Mouse (Mus musculus) bone marrow macrophage, adult 2 months (primary cell): ENCODE measurements around the gene Kdm2b. TPM values are rescaled to one million over a fixed set of nuclear protein-coding genes. Genes with fewer than 3 reads are reported as not detected.

Source experiments
- H3K27ac ChIP-seq: 2 replicates; pipeline ENCODE4 v1.5.1; 2012; ENCODE audit warnings: low read depth, low read length; ENCODE audit not compliant: insufficient read depth
- H3K4me1 ChIP-seq: 2 replicates; pipeline ENCODE4 v1.6.1; 2012; ENCODE audit warnings: low read length; ENCODE audit not compliant: control insufficient read depth, insufficient read depth
- H3K4me3 ChIP-seq: 2 replicates; pipeline ENCODE4 v1.5.1; 2012; ENCODE audit warnings: mild to moderate bottlenecking, low read length, moderate library complexity; ENCODE audit not compliant: insufficient read depth
- CTCF ChIP-seq: IDR thresholded peaks from 2 replicates; pipeline ENCODE4 v1.5.1; 2012; ENCODE audit warnings: low read depth, mild to moderate bottlenecking, low read length, moderate library complexity
- POLR2A ChIP-seq: IDR thresholded peaks from 2 replicates; pipeline ENCODE4 v1.6.1; 2012; ENCODE audit warnings: mild to moderate bottlenecking, low read depth, low read length, borderline replicate concordance
- polyA plus RNA-seq: library from polyadenylated mRNA; stranded (reverse); fragments of >200 nt; gene quantifications from 2 replicates; pipeline ENCODE4 v1.2.4, GENCODE M21; 2012; ENCODE audit not compliant: missing spikeins, insufficient read depth, insufficient read length

The Kdm2b gene
- polyA plus RNA-seq, 1 experiment: 26.9 TPM

GRCm38 (mm10) chr5:122887033-122887432 lies 102.6 kb downstream of the Kdm2b start:
- no peak for TF ChIP-seq POLR2A
- no peak for TF ChIP-seq CTCF
- Histone ChIP-seq H3K4me3 (no peak overlapping the region), H3K4me1 (peaks cover 25% of the 10 kb centered on the region), H3K27ac (no peak overlapping the region)

- no peak overlapping the region; the same call in 1 of the 2 replicates for H3K27ac ChIP-seq
- H3K4me1 ChIP-seq: peaks cover 23% of the 10 kb centered on the region
- no peak for TF ChIP-seq CTCF
- no peak for TF ChIP-seq POLR2A
These were observed 104.9 kb downstream of the Kdm2b start for GRCm38 (mm10) chr5:122884594-122885348.

GRCm38 (mm10) chr5:122883652-122884235 lies 105.9 kb downstream of the Kdm2b start:
- TF ChIP-seq POLR2A (no peak), CTCF (no peak)
- H3K27ac ChIP-seq: no peak overlapping the region
- peaks cover 23% of the 10 kb centered on the region for H3K4me1 ChIP-seq
- H3K4me3 ChIP-seq: no peak overlapping the region

More at GRCm38 (mm10) chr5:122884594-122885348, 104.9 kb downstream of the Kdm2b start:
- H3K4me3 ChIP-seq: no peak overlapping the region

- H3K4me3 ChIP-seq: no peak overlapping the region
- TF ChIP-seq POLR2A: no peak
- no peak for TF ChIP-seq CTCF
- H3K4me1 ChIP-seq: peaks cover 23% of the 10 kb centered on the region
- H3K27ac ChIP-seq: no peak overlapping the region
These were observed 106.4 kb downstream of the Kdm2b start for GRCm38 (mm10) chr5:122883237-122883636.

- Histone ChIP-seq H3K4me1 (peaks cover 23% of the 10 kb centered on the region), H3K4me3 (no peak overlapping the region), H3K27ac (no peak overlapping the region)
- no peak for TF ChIP-seq POLR2A
- no peak for TF ChIP-seq CTCF
These were observed 107.2 kb downstream of the Kdm2b start for GRCm38 (mm10) chr5:122882256-122883050.

GRCm38 (mm10) chr5:122881313-122881712 lies 108.3 kb downstream of the Kdm2b start:
- H3K27ac ChIP-seq: no peak overlapping the region
- H3K4me3 ChIP-seq: no peak overlapping the region
- TF ChIP-seq CTCF: peak; percentile 40; the same call in 1 of the 2 replicates
- TF ChIP-seq POLR2A: no peak
- H3K4me1 ChIP-seq: peaks cover 20% of the 10 kb centered on the region

- TF ChIP-seq CTCF (no peak), POLR2A (no peak)
- H3K4me1 ChIP-seq: peaks cover 11% of the 10 kb centered on the region
- H3K27ac ChIP-seq: no peak overlapping the region
- no peak overlapping the region for H3K4me3 ChIP-seq
These were observed 109.2 kb downstream of the Kdm2b start for GRCm38 (mm10) chr5:122880241-122880980.

GRCm38 (mm10) chr5:122876671-122877070 lies 113.0 kb downstream of the Kdm2b start:
- Histone ChIP-seq H3K27ac (no peak overlapping the region), H3K4me3 (no peak overlapping the region), H3K4me1 (no peaks in the 10 kb centered on the region)
- TF ChIP-seq CTCF (no peak), POLR2A (no peak)

- H3K4me1 ChIP-seq: no peaks in the 10 kb centered on the region
- TF ChIP-seq CTCF: no peak
- TF ChIP-seq POLR2A: no peak
- H3K27ac ChIP-seq: no peak overlapping the region
- no peak overlapping the region for H3K4me3 ChIP-seq
These were observed 115.3 kb downstream of the Kdm2b start for GRCm38 (mm10) chr5:122874359-122874758.
